Mouse (Mus musculus) lung, adult 2 months (tissue): ENCODE measurements around the gene Fhl3.

Source experiments
- CTCF ChIP-seq: fragments of 200-500 bp; IDR thresholded peaks from 2 replicates; pipeline ENCODE4 v1.5.1; 2011; ENCODE audit warnings: mild to moderate bottlenecking, low read length, control low read depth; ENCODE audit not compliant: insufficient read depth
- POLR2A ChIP-seq: fragments of 200-500 bp; IDR thresholded peaks from 2 replicates; pipeline ENCODE4 v1.6.1; 2011; ENCODE audit warnings: low read depth, mild to moderate bottlenecking, control low read depth, low read length, borderline replicate concordance; ENCODE audit errors: extremely low read depth

DNA sequence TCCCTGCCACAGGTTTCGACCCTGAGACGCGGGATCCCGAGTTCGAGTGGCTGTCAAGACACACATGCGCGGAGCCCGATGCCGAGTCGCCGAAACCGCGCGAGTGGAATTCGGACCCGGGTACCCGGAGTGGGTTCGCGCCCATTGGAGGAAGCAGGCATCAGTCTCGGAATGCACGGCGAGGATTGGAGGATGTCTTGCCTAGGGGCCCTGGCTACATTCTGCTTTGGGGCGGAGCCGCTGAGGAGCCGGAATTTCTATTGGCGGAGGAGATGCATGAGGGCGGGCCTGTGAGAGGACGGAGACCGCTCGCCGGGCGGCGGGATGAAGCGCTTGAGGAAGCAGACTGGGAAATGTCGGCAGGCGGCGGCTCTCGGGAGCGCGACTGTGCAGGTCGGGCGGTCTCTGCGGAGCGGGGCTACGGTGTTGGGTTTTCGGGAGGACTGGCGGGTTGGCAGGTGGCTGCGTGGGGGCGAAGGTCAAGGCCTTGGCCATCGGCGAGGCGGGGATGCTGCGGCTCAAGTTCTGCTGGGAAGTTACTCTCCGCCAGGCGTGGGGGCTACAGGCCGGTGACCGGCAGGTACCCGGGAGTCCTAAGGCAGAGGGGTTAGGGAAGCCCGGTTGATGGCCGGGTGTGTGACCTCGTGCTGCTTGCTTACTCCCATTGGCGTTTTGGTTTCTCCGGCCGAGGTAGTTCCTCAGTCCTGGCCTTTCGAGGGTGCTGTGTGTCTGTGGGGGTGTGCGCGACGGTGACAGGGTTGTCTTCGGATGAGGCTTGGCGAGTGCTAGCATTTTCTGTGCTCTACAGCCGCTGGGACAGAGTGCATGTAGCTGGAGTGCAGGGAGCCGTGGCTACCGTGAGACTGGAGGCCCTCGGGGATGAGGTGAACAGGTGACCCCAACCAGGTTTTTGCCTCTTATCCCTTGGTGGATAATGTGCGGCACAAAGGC, 51.1 kb downstream of the Fhl3 start:
- TF ChIP-seq CTCF (no peak), POLR2A (peak; percentile 74; the same call in 1 of the 2 replicates)
